1 mouse cellular context compared by ENCODE assay signal in the genomic region with DNA sequence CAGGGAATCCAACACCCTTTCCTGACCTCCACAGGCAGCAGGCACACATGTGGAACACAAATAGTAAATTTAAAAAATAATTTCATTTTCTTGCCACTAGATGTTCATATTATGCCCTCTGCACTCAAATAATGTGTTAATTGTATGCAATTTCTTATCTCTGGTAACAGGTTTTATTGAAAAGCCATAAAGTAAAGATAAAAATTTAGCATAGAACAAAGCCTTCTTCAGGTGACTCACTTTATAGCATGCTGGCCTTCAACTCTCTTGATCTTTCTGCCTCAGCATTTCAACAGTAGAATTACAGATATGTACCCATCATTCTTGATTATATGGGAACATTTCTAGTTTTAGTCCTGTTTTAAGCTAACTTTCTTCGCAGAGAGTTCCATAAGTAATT.
TF ChIP-seq lines count a peak whose summit lies in the region.

No protein-coding gene starts in this region.

TF ChIP-seq in MEL, 35 proteins besides CTCF, POLR2A, EP300 and RAD21 (continued from another document):
- no peak for TF ChIP-seq POLR2AphosphoS2 (IDR thresholded peaks at IDR 0.05; ENCODE audit: low read length)
